Mouse (Mus musculus) spleen, adult 10 weeks (tissue): ENCODE results near the gene Epyc. TPM values are rescaled to one million over a fixed set of nuclear protein-coding genes. Genes with fewer than 3 reads are reported as not detected.

Source experiments
- polyA plus RNA-seq: library from polyadenylated mRNA; stranded (reverse); fragments of 350-450 nt; fragmentation: Illumina TruSeq; extraction: RNeasy Lipid Tissue Mini Kit (QIAGEN cat#74804); gene quantifications from one replicate; pipeline ENCODE4 v1.2.3, GENCODE M21; 2015; ENCODE audit warnings: low replicate concordance; ENCODE audit not compliant: insufficient read depth

Epyc gene
- polyA plus RNA-seq = not detected

DNA sequence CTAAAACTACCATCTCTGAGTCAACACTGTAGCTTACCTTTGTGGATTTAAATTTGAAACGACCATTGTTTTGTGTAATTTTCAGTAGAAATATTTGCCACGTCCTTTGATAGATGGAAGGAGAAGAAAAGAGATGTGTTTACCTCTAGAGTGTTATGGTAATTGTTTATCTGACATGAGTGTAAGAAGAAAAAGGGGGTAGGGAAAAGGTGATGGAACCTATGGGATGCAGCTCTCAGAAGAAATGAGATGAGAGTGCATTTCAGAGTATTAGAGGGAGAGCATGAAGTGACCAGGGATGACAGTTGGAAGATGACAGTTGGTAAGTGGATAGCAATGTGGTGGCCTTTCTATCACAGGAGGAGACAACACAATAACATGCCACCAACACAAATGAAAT lies at the start of gene Epyc:
Epyc (plus strand) TSS at position 301 of the 400 bp plus-strand sequence.

DNA sequence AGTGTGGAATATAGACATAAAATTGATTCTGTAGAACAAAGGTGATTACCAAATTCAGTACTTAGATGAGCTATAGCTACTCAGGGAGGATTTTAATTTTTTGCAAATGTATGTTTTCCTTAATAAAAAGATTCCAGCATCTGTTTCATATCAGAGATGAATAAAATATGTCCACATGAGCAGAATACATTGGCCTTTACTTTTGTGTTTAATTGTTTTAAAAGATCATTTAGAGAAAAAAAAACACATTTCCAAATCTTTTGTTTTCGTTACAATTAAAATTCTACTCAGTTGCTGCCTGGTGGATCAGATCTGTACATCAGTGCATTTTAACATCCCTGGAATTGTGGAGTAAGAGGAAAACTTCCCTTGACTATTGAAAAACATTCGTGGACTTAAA lies 37.3 kb upstream of the Epyc start, which contains the start of gene Kera:
Kera (plus strand) TSS at position 301 of the 400 bp plus-strand sequence.

DNA sequence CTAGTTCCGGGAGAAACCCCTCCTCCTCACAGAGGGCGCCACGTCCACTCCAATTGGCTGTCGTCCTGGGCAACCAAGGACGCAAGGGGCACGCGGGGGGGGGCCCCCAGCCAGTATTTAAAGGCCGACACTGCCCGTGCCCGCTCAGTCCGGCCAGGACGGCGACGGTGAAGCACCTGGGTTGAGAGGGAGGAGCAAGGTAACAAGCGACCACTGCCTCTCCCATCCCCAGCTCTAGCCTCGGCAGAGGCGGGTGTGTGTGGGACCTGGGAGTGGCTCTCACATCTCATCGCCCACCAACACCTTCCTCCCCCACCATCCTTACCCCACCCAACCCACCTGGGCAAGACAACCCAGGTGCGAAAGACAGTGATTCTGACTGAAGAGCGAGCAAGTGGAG lies 49.0 kb downstream of the Epyc start, which contains the start of gene Ccer1:
Ccer1 (plus strand) TSS at position 147 of the 400 bp plus-strand sequence.

DNA sequence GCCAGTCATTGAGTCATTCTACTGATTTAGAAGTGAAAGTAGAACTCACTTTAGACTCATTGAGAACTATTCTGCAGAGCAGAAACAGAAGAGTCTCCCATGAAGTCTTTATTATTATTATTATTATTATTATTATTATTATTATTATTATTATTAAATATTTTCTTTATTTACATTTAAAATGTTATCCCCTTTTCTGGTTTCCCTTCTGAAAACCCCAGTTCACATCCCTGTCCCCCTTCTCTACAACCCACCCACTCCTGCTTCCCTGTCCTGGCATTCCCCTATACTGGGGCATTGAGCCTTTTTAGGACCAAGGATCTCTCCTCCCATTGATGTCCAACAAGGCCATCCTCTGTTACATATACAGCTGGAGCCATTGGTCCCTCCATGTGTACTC lies 82.8 kb downstream of the Epyc start, which contains the start of gene C030005K15Rik:
C030005K15Rik (minus strand) TSS at position 101 of the 400 bp plus-strand sequence.

Other genes with a start within 250 kb of the Epyc start
- 94.7 TPM for gene Dcn, start 164.5 kb upstream of the Epyc start, polyA plus RNA-seq
- gene Lum, start 78.9 kb upstream of the Epyc start, polyA plus RNA-seq = 1.6 TPM
- not detected for gene Kera, start 37.2 kb upstream of the Epyc start, polyA plus RNA-seq
- gene Ccer1, start 49.0 kb downstream of the Epyc start, polyA plus RNA-seq = not detected
- gene C030005K15Rik, start 82.7 kb downstream of the Epyc start, polyA plus RNA-seq = not detected